Mouse (Mus musculus) kidney, postnatal 4 days (tissue): ENCODE measurements around the gene Sult1c1.
"Not testable (repeated sequence)": the region's sequence is repeated elsewhere in the genome, so short reads cannot be mapped to it uniquely, and the experiment has no call there.

Source experiments
- DNase-seq, 2 experiments: peaks; one replicate each; pipeline ENCODE4 v3.0.0; 2021; ENCODE audit warnings: mixed read lengths in 2 of 2

Sult1c1 gene

DNA sequence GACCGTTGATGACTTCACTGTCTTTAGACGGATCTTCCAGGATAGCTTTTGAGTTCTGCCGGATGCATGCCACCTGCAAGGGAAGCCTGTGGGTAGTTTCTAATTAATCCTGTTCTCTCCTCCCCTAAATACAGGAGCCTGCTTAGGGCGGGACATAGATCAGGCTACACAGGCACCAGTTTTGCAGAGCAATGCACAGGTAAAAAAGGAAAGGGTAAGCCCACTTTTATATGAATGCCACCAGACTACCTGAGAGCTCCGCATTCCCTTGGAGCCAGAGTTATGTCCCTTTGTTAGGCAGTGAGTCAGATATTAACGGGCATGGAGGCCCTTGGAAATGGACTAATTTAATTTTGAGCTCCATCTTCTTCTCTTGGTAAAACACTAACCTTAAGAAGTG is at the start of gene Sult1c1:
TSS of gene Sult1c1 (minus strand) at position 101 of the 400 bp plus-strand sequence.
- DNase-seq, result no peak

DNA sequence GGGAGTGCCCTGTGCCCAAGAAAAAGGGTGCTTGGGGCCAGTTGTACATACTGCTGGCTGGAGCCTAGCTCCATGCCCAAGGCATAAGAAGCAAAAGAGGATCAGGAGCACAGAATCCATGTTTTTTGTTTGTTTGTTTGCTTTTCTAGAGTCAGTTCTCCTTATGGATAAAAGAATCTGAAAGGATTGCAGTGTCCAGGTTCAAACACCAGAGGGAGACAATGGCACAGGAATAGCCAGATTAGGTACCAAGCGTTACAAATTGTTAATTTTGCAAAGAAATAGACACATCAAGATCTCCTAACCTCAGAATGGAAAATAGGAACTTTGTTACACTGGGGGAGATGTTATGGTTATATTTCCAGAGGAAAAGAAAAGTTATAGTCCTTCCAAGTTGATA is 23.7 kb upstream of the Sult1c1 start:
- DNase-seq, result peak; percentile 6 to 11

DNA sequence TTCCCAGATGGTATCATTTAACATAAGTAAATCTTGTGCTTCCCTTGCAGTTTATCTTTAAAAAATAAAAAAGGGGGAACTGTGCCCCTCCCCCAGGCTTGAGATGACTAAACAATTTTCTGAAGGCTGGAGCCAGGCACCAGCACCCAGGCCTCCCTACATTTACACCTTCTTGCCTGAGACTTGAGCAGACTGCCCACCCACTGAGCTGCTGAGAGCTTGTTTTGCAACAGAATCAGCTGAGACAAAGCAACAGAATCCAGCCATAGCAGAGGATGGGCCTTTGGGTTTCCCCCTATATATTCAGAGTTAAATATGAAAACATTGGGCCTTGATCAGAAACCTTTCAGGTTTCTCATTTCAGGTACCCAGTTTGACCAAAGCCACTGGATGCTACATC is 20.7 kb upstream of the Sult1c1 start:
- DNase-seq, result no peak

DNA sequence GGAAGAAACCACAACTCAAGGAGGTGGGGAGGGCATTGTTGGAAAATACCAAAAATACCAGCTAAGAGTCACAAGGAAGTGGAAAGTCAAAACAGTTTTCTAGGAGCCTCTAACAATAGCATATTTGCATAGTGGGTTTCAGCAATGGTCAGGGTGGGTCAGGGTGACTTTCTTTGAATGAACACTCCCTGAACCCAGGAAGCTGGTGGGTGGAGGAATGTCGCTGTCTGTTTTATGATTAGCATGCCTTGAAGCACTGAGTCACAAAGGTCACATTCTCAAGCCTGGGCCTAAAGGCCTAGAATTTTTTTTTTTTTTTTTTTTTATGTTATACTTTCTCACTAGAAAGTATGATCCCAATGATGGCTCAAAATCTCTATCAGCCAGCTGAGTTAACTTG is 20.1 kb upstream of the Sult1c1 start:
- not testable (repeated sequence) for DNase-seq

DNA sequence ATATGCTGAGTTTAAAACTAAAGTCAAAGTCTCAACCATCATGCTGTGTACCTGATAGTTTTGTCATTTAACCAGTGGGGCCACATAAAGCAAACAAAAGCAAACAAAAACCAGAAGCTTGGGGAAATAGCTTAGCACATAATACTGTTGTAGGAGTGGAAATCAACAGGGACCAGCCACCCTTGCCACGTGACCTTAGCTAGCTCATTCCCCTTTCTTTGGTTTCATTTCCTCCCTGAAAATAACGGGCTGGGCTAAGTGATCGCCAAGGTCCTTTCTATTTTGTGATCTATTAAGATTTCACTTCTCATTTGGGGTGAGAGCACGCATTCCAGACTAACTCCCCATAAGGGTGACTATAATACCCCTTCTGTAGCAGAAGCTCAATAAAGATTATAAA is 13.0 kb upstream of the Sult1c1 start:
- DNase-seq, result no peak

DNA sequence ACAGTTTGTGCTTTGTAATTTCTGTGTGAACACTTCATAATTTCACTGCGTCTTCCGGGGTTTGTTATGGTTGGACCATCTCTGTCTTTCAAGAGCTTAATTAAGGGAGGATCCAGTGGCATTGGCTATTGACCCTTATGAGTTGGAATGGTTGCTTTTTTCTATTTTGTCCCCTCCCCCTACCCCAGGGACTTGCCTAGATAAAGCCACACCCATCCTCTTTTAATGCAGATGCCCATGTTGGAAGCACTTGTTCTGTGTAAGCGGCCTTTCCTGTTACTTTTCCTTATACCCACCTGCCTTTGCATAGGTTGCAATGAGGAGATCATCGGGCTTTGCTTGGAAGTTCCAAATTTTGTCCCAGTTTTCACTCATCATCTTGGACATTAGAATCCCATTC is 16.9 kb downstream of the Sult1c1 start:
- no peak for DNase-seq

DNA sequence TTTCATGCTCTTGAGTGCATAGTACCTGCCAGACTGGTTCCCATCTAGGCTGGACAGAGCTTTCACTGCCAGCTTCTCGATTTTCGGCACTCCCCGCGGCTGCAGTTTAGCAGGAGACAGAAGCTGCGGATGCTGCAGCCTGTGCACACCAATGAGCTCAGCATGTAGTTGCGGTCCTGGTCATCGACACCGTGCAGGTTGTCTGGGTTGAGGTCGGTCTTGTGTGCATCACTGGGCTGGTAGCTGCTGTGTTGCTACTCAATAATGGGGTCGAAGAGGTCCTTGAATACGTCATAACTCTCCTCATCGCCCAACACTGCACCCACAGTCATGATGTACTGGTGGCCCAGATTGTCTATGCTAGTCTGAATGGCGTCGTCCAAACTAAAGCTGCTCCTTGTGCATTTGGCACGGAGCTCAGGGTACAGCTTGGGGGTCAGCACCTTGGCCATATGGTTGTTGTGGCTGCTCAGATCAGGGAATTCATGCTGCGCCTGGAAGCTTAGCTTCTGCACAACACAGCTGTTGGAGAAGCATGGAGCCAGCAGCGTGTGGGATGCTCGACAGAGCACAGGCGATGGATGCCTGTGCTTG is 48.8 kb downstream of the Sult1c1 start:
- DNase-seq, result no peak

DNA sequence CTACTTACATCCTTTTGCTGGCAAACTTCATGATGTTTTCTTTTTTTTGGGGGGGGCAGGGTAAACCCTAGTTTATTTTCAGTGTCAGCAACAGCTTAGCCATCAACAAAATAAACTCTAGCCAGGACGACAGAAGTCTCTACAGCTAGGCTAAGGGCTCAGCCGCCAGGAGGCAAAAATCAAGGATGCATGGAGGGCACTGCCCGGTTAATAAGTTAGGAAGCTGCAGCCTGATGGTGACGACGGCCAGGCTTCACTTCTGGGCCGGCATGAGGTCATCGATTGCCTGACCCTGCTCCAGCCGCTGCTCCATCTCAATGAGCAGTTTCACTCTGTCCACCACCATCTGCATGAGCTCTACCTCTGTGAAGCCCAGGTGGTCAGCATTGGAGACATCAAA is 49.7 kb downstream of the Sult1c1 start:
- peak; percentile 5 to 24 for DNase-seq
